Mouse (Mus musculus) embryonic fibroblast, embryonic 13.5 days (primary cell): Measurements from ENCODE around the gene Oca2. TPM values are rescaled to one million over a fixed set of nuclear protein-coding genes. Genes with fewer than 3 reads are reported as not detected.
A peak's percentile ranks its signal among the peaks of the same experiment; 100 is the strongest.

Experiments used
- H3K27ac ChIP-seq: 2 replicates; pipeline ENCODE4 v1.5.1; 2012; ENCODE audit warnings: low read length, control low read depth, inconsistent platforms; ENCODE audit not compliant: insufficient read depth
- H3K4me1 ChIP-seq: 2 replicates; pipeline ENCODE4 v1.6.1; 2011; ENCODE audit warnings: low read length; ENCODE audit not compliant: control insufficient read depth, insufficient read depth
- H3K4me3 ChIP-seq: 2 replicates; pipeline ENCODE4 v1.5.1; 2011; ENCODE audit warnings: mild to moderate bottlenecking, control low read depth, low read length; ENCODE audit not compliant: insufficient read depth
- CTCF ChIP-seq: IDR thresholded peaks from 2 replicates; pipeline ENCODE4 v1.5.1; 2011; ENCODE audit warnings: mild to moderate bottlenecking, control low read depth, low read length, moderate library complexity, borderline replicate concordance; ENCODE audit not compliant: insufficient read depth
- POLR2A ChIP-seq: IDR thresholded peaks from 2 replicates; pipeline ENCODE4 v1.6.1; 2011; ENCODE audit warnings: low read depth, mild to moderate bottlenecking, control low read depth, low read length, moderate library complexity
- polyA plus RNA-seq: library from polyadenylated mRNA; stranded (reverse); fragments of >200 nt; gene quantifications from 2 replicates; pipeline ENCODE4 v1.2.4, GENCODE M21; 2011; ENCODE audit warnings: low read depth; ENCODE audit not compliant: missing spikeins, insufficient read length

The Oca2 gene
- polyA plus RNA-seq, 1 experiment, result not detected

GRCm38 (mm10) chr7:56499319-56499718, 259.8 kb downstream of the Oca2 start:
- Histone ChIP-seq H3K27ac (no peak overlapping the region), H3K4me1 (no peaks in the 10 kb centered on the region), H3K4me3 (no peak overlapping the region)
- TF ChIP-seq CTCF (no peak), POLR2A (no peak)

- TF ChIP-seq POLR2A (no peak), CTCF (no peak)
- Histone ChIP-seq H3K27ac (peak overlapping the region; percentile 5; the same call in 1 of the 2 replicates), H3K4me3 (no peak overlapping the region), H3K4me1 (no peaks in the 10 kb centered on the region)
These were observed 260.2 kb downstream of the Oca2 start for GRCm38 (mm10) chr7:56499767-56500166.

- Histone ChIP-seq H3K27ac (no peak overlapping the region; the same call in 1 of the 2 replicates), H3K4me3 (no peak overlapping the region), H3K4me1 (no peaks in the 10 kb centered on the region)
- TF ChIP-seq CTCF (no peak), POLR2A (no peak)
These were observed 260.9 kb downstream of the Oca2 start for GRCm38 (mm10) chr7:56500438-56500837.

- Histone ChIP-seq H3K4me3 (no peak overlapping the region), H3K27ac (no peak overlapping the region), H3K4me1 (no peaks in the 10 kb centered on the region)
- no peak for TF ChIP-seq POLR2A
- TF ChIP-seq CTCF, result no peak
These were observed 279.0 kb downstream of the Oca2 start for GRCm38 (mm10) chr7:56518581-56518980.

- no peaks in the 10 kb centered on the region for H3K4me1 ChIP-seq
- no peak overlapping the region for H3K27ac ChIP-seq
- no peak overlapping the region for H3K4me3 ChIP-seq
- TF ChIP-seq POLR2A, result no peak
- TF ChIP-seq CTCF, result no peak
These were observed 280.2 kb downstream of the Oca2 start for GRCm38 (mm10) chr7:56519741-56520140.

- no peaks in the 10 kb centered on the region for H3K4me1 ChIP-seq
- H3K4me3 ChIP-seq, result no peak overlapping the region
- H3K27ac ChIP-seq, result no peak overlapping the region
- TF ChIP-seq POLR2A, result no peak
- TF ChIP-seq CTCF, result no peak
These were observed 295.3 kb downstream of the Oca2 start for GRCm38 (mm10) chr7:56534856-56535255.

GRCm38 (mm10) chr7:56549226-56549625, 309.7 kb downstream of the Oca2 start:
- H3K27ac ChIP-seq, result peak overlapping the region; percentile 25
- no peak for TF ChIP-seq POLR2A
- TF ChIP-seq CTCF, result no peak
- H3K4me3 ChIP-seq, result no peak overlapping the region
- H3K4me1 ChIP-seq, result peaks cover 10% of the 10 kb centered on the region; the same call in 1 of the 2 replicates

GRCm38 (mm10) chr7:56551804-56552203, 312.2 kb downstream of the Oca2 start:
- H3K27ac ChIP-seq, result no peak overlapping the region
- no peak for TF ChIP-seq POLR2A
- TF ChIP-seq CTCF, result no peak
- no peak overlapping the region for H3K4me3 ChIP-seq

More at GRCm38 (mm10) chr7:56551804-56552203, 312.2 kb downstream of the Oca2 start:
- H3K4me1 ChIP-seq, result peaks cover 10% of the 10 kb centered on the region; the same call in 1 of the 2 replicates

Other genes starting within 250 kb of the Oca2 start
- 12.2 and 13.8 TPM in 2 replicates for gene Nipa1, start 219.8 kb upstream of the Oca2 start, polyA plus RNA-seq
- 55.5 and 58.3 TPM in 2 replicates for gene Herc2, start 189.6 kb upstream of the Oca2 start, polyA plus RNA-seq